Mouse (Mus musculus): ENCODE measurements around the gene Zswim5. TPM values are rescaled to one million over a fixed set of nuclear protein-coding genes. Genes with fewer than 3 reads are reported as not detected.

Zswim5 gene
- polyA plus RNA-seq, 1 experiment from 2014 or later = 9.1 TPM

GRCm38 (mm10) chr4:116894200-116895080 lies 17.3 kb downstream of the Zswim5 start:
- no peaks in the 10 kb centered on the region for H3K9me3 ChIP-seq (ENCODE audit: control insufficient read depth, low read length)
- no peak overlapping the region for H3K27ac ChIP-seq (ENCODE audit: low read length)
- H3K36me3 ChIP-seq (ENCODE audit: control insufficient read depth, insufficient read depth) = no peaks in the 10 kb centered on the region
- no peak for ATAC-seq
- 0 out of 2 replicates have a peak, but pooled peaks cover 2% of the 10 kb centered on the region for H3K4me1 ChIP-seq (replicated peaks; ENCODE audit: control insufficient read depth, insufficient read depth, low read length)
- H3K9ac ChIP-seq (replicated peaks; ENCODE audit: low read depth, low read length) = no peak overlapping the region
- 57% methylated on average over 4 of the region's 4 CpGs for WGBS
- no peak overlapping the region for H3K4me3 ChIP-seq (replicated peaks; ENCODE audit: low read length)
- H3K27me3 ChIP-seq (replicated peaks; ENCODE audit: control insufficient read depth, insufficient read depth, low read length) = no peaks in the 10 kb centered on the region
- no peak overlapping the region for H3K4me2 ChIP-seq (ENCODE audit: low read length)

GRCm38 (mm10) chr4:116910489-116911181 lies 33.5 kb downstream of the Zswim5 start:
- 4% methylated on average over 4 of the region's 4 CpGs for WGBS
- Histone ChIP-seq H3K4me2 (ENCODE audit: low read length) (no peak overlapping the region), H3K36me3 (ENCODE audit: control insufficient read depth, insufficient read depth) (no peaks in the 10 kb centered on the region), H3K27me3 (replicated peaks; ENCODE audit: control insufficient read depth, insufficient read depth, low read length) (no peaks in the 10 kb centered on the region), H3K27ac (ENCODE audit: low read length) (peak overlapping the region; percentile 63), H3K9me3 (ENCODE audit: control insufficient read depth, low read length) (no peaks in the 10 kb centered on the region), H3K4me1 (replicated peaks; ENCODE audit: control insufficient read depth, insufficient read depth, low read length) (peaks cover 9% of the 10 kb centered on the region; the same call in 1 of the 2 replicates), H3K4me3 (replicated peaks; ENCODE audit: low read length) (no peak overlapping the region), H3K9ac (replicated peaks; ENCODE audit: low read depth, low read length) (no peak overlapping the region)
- ATAC-seq = peak; percentile 59

GRCm38 (mm10) chr4:116911202-116911601 lies 34.0 kb downstream of the Zswim5 start:
- Histone ChIP-seq H3K9ac (replicated peaks; ENCODE audit: low read depth, low read length) (no peak overlapping the region), H3K4me1 (replicated peaks; ENCODE audit: control insufficient read depth, insufficient read depth, low read length) (peaks cover 9% of the 10 kb centered on the region; the same call in 1 of the 2 replicates), H3K4me3 (replicated peaks; ENCODE audit: low read length) (no peak overlapping the region), H3K36me3 (ENCODE audit: control insufficient read depth, insufficient read depth) (no peaks in the 10 kb centered on the region), H3K27ac (ENCODE audit: low read length) (peak overlapping the region; percentile 63), H3K4me2 (ENCODE audit: low read length) (peak overlapping the region; percentile 9; the same call in 1 of the 2 replicates), H3K9me3 (ENCODE audit: control insufficient read depth, low read length) (no peaks in the 10 kb centered on the region), H3K27me3 (replicated peaks; ENCODE audit: control insufficient read depth, insufficient read depth, low read length) (no peaks in the 10 kb centered on the region)
- WGBS = 8% methylated on average over 5 of the region's 5 CpGs
- peak; percentile 52 for ATAC-seq

DNA sequence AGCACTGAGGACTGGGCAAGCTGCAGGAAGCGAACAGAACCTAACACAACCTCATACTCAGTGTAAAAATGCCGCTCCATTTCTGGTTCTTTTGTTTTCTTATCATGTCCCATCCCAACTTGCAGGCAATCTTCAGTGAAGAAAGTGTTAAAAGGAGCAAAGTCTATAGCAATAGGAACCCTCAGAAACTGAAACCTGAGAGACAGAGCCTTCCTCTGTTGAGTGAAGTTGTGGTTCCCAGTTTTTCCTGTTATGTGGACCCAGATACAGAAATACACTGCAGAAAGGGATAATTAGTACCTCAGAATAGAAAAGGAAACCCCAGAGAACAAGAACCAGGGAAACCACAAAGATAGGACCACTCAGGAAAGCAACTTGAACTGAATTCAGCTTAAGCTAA lies 36.1 kb downstream of the Zswim5 start:
- WGBS = 97% methylated on average over 2 of the region's 2 CpGs
- Histone ChIP-seq H3K9me3 (ENCODE audit: control insufficient read depth, low read length) (no peaks in the 10 kb centered on the region), H3K27me3 (replicated peaks; ENCODE audit: control insufficient read depth, insufficient read depth, low read length) (no peaks in the 10 kb centered on the region), H3K27ac (ENCODE audit: low read length) (no peak overlapping the region), H3K9ac (replicated peaks; ENCODE audit: low read depth, low read length) (no peak overlapping the region), H3K36me3 (ENCODE audit: control insufficient read depth, insufficient read depth) (no peaks in the 10 kb centered on the region), H3K4me2 (ENCODE audit: low read length) (no peak overlapping the region), H3K4me1 (replicated peaks; ENCODE audit: control insufficient read depth, insufficient read depth, low read length) (peaks cover 9% of the 10 kb centered on the region; the same call in 1 of the 2 replicates), H3K4me3 (replicated peaks; ENCODE audit: low read length) (no peak overlapping the region)
- no peak for ATAC-seq

GRCm38 (mm10) chr4:116928006-116928651 lies 51.0 kb downstream of the Zswim5 start:
- Histone ChIP-seq H3K9me3 (ENCODE audit: control insufficient read depth, low read length) (no peaks in the 10 kb centered on the region), H3K4me1 (replicated peaks; ENCODE audit: control insufficient read depth, insufficient read depth, low read length) (no peaks in the 10 kb centered on the region), H3K27ac (ENCODE audit: low read length) (no peak overlapping the region), H3K9ac (replicated peaks; ENCODE audit: low read depth, low read length) (no peak overlapping the region), H3K4me2 (ENCODE audit: low read length) (no peak overlapping the region), H3K4me3 (replicated peaks; ENCODE audit: low read length) (no peak overlapping the region), H3K36me3 (ENCODE audit: control insufficient read depth, insufficient read depth) (no peaks in the 10 kb centered on the region), H3K27me3 (replicated peaks; ENCODE audit: control insufficient read depth, insufficient read depth, low read length) (no peaks in the 10 kb centered on the region)
- no peak for ATAC-seq
- WGBS = 28% methylated on average over 4 of the region's 4 CpGs

DNA sequence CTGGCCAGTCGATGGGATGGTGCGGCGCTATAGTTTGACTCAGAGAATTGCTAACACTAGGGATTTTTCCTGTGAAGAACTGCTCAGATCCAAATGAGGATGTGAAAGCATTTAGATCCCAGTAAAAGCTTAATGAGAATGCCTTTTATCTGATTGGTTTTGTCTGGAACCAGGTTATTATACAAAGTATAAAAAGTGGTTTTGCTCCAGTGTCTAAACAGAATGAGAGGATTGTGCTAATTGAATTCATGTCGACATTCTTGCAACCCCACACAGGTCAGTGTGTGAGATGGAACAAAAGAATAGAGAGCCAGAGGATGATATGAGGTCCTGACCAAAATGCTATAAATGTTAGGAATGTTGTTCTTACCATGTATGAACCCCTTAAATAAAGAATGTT lies 62.4 kb downstream of the Zswim5 start:
- Histone ChIP-seq H3K9me3 (ENCODE audit: control insufficient read depth, low read length) (no peaks in the 10 kb centered on the region), H3K27me3 (replicated peaks; ENCODE audit: control insufficient read depth, insufficient read depth, low read length) (no peaks in the 10 kb centered on the region), H3K4me2 (ENCODE audit: low read length) (no peak overlapping the region), H3K27ac (ENCODE audit: low read length) (no peak overlapping the region), H3K36me3 (ENCODE audit: control insufficient read depth, insufficient read depth) (no peaks in the 10 kb centered on the region), H3K4me1 (replicated peaks; ENCODE audit: control insufficient read depth, insufficient read depth, low read length) (peaks cover 19% of the 10 kb centered on the region), H3K4me3 (replicated peaks; ENCODE audit: low read length) (no peak overlapping the region), H3K9ac (replicated peaks; ENCODE audit: low read depth, low read length) (no peak overlapping the region)
- no peak for ATAC-seq
- WGBS = 35% methylated on average over 4 of the region's 4 CpGs

DNA sequence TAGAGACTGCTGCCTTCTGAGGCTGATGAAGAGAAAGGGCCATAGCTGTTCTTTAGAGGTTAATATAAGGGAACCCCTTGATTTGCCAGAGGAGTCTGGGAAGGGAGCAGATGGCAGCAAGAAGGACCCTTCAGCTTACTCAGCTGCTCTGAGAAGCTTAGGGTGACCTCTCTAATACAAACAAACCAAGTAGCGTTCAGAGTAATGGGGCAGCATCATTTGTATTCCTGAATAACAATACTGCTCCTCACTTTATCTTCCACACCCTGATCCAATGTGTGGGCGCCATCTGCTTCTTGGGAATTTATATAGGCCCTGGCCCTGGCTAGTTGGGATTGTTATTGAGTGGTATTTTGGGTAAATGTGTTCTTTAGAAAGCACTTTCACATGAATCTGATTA lies 65.5 kb downstream of the Zswim5 start:
- H3K4me1 ChIP-seq (replicated peaks; ENCODE audit: control insufficient read depth, insufficient read depth, low read length) = peaks cover 23% of the 10 kb centered on the region
- H3K9ac ChIP-seq (replicated peaks; ENCODE audit: low read depth, low read length) = no peak overlapping the region
- no peak for ATAC-seq
- no peaks in the 10 kb centered on the region for H3K9me3 ChIP-seq (ENCODE audit: control insufficient read depth, low read length)
- no peaks in the 10 kb centered on the region for H3K36me3 ChIP-seq (ENCODE audit: control insufficient read depth, insufficient read depth)
- peak overlapping the region; percentile 56 for H3K27ac ChIP-seq (ENCODE audit: low read length)
- no peak overlapping the region for H3K4me3 ChIP-seq (replicated peaks; ENCODE audit: low read length)
- WGBS = 36% methylated on average over 2 of the region's 2 CpGs
- H3K27me3 ChIP-seq (replicated peaks; ENCODE audit: control insufficient read depth, insufficient read depth, low read length) = no peaks in the 10 kb centered on the region
- no peak overlapping the region for H3K4me2 ChIP-seq (ENCODE audit: low read length)

GRCm38 (mm10) chr4:116944055-116944454 lies 66.9 kb downstream of the Zswim5 start:
- ATAC-seq = peak; percentile 52
- H3K27me3 ChIP-seq (replicated peaks; ENCODE audit: control insufficient read depth, insufficient read depth, low read length) = no peaks in the 10 kb centered on the region
- peaks cover 23% of the 10 kb centered on the region for H3K4me1 ChIP-seq (replicated peaks; ENCODE audit: control insufficient read depth, insufficient read depth, low read length)
- H3K36me3 ChIP-seq (ENCODE audit: control insufficient read depth, insufficient read depth) = no peaks in the 10 kb centered on the region
- peak overlapping the region; percentile 32; the same call in 1 of the 2 replicates for H3K27ac ChIP-seq (ENCODE audit: low read length)
- 3% methylated on average over 5 of the region's 5 CpGs for WGBS
- H3K4me3 ChIP-seq (replicated peaks; ENCODE audit: low read length) = no peak overlapping the region
- no peaks in the 10 kb centered on the region for H3K9me3 ChIP-seq (ENCODE audit: control insufficient read depth, low read length)
- no peak overlapping the region for H3K9ac ChIP-seq (replicated peaks; ENCODE audit: low read depth, low read length)
- H3K4me2 ChIP-seq (ENCODE audit: low read length) = no peak overlapping the region

GRCm38 (mm10) chr4:116951642-116952041 lies 74.5 kb downstream of the Zswim5 start:
- Histone ChIP-seq H3K9me3 (ENCODE audit: control insufficient read depth, low read length) (no peaks in the 10 kb centered on the region), H3K4me1 (replicated peaks; ENCODE audit: control insufficient read depth, insufficient read depth, low read length) (no peaks in the 10 kb centered on the region)

More at GRCm38 (mm10) chr4:116951642-116952041, 74.5 kb downstream of the Zswim5 start:
- ATAC-seq = no peak
- no peaks in the 10 kb centered on the region for H3K27me3 ChIP-seq (replicated peaks; ENCODE audit: control insufficient read depth, insufficient read depth, low read length)
- no peak overlapping the region for H3K4me2 ChIP-seq (ENCODE audit: low read length)
- H3K27ac ChIP-seq (ENCODE audit: low read length) = no peak overlapping the region
- WGBS = 59% methylated on average over 1 of the region's 1 CpGs
- H3K4me3 ChIP-seq (replicated peaks; ENCODE audit: low read length) = no peak overlapping the region
- H3K36me3 ChIP-seq (ENCODE audit: control insufficient read depth, insufficient read depth) = no peaks in the 10 kb centered on the region
- no peak overlapping the region for H3K9ac ChIP-seq (replicated peaks; ENCODE audit: low read depth, low read length)
